Mouse (Mus musculus): ENCODE measurements at regions not wholly inside any gene's neighbourhood (a gene's known extent, or its start where the extent isn't known, plus 50 kb on each side); places are given as distances from the start of the nearest gene placed in this dataset.

- TF ChIP-seq CTCF (IDR thresholded peaks at IDR 0.05) (no peak), POLR2A (IDR thresholded peaks at IDR 0.05; ENCODE audit: insufficient read depth, low read depth, low read length) (no peak), EP300 (IDR thresholded peaks at IDR 0.05; ENCODE audit: insufficient read depth, low read depth, low read length) (no peak)
Measured at GRCm38 (mm10) chr2:92667192-92667591, 67.7 kb downstream of the Chst1 start.
